Mouse (Mus musculus): ENCODE results near the gene Gck. TPM values are rescaled to one million over a fixed set of nuclear protein-coding genes. Genes with fewer than 3 reads are reported as not detected.

The Gck gene
- polyA plus RNA-seq, 1 experiment from 2014 or later = 2.9 TPM

DNA sequence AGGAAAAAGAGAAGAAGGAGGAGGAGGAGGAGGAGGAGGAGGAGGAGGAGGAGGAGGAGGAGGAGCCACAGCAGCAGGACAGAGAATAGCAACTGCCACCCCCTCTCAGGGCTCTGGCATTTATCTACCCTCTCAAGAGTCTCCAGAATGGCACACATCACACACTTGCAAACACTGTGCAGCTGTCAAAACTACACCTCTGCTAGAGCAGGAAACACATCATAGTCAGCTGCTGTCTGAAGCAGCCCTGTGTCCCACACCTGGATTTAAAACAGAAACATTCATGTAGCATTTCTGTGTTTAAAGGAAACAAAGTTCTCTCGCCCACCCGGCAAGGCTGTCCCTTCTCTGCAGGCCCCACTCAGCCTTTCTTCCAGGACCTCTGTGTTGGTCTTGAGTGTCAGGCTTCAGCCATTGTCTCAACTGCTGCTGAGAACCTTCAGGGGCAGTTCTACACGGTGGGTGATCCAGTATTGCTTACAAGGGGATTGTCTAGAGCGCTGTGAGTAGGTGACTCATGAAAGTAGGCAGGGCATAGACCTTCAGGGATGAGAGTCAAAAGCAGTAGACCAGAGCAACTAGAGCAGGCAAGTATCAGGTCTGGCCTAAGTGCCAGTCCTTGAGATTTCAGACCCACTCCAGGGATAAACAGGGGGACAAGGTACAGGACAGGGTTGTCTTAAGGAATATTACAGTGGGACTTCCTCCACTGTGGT, 98.7 kb downstream of the Gck start:
- 51% methylated on average over 4 of the region's 4 CpGs for WGBS
- ATAC-seq = no peak
- Histone ChIP-seq H3K4me3 (ENCODE audit: low read length) (no peak overlapping the region), H3K27ac (ENCODE audit: low read length) (no peak overlapping the region), H3K27me3 (replicated peaks; ENCODE audit: control insufficient read depth, insufficient read depth, low read length) (no peaks in the 10 kb centered on the region), H3K4me2 (ENCODE audit: low read depth, low read length) (no peak overlapping the region), H3K9ac (ENCODE audit: low read depth, low read length) (no peak overlapping the region), H3K4me1 (ENCODE audit: control insufficient read depth, insufficient read depth, low read length) (no peaks in the 10 kb centered on the region), H3K9me3 (ENCODE audit: control insufficient read depth, low read length) (no peaks in the 10 kb centered on the region), H3K36me3 (ENCODE audit: control insufficient read depth, insufficient read depth, low read length) (no peaks in the 10 kb centered on the region)

Other genes starting within 250 kb of the Gck start
- 219 and 236 TPM in 2 replicates for gene Mrps24, start 234.4 kb downstream of the Gck start, polyA plus RNA-seq (2015; fragmentation: Nextera tagmentation; extraction: Ambion mirVana)
- 21.6 and 23.7 TPM in 2 replicates for gene Urgcp, start 187.7 kb downstream of the Gck start, polyA plus RNA-seq (2015; fragmentation: Nextera tagmentation; extraction: Ambion mirVana)
- gene Dbnl, start 161.6 kb downstream of the Gck start, polyA plus RNA-seq (2015; fragmentation: Nextera tagmentation; extraction: Ambion mirVana) = 141 and 147 TPM in 2 replicates
- 17.8 and 23.4 TPM in 2 replicates for gene Pgam2, start 146.3 kb downstream of the Gck start, polyA plus RNA-seq (2015; fragmentation: Nextera tagmentation; extraction: Ambion mirVana)
- 12.5 and 13.3 TPM in 2 replicates for gene Polm, start 112.1 kb downstream of the Gck start, polyA plus RNA-seq (2015; fragmentation: Nextera tagmentation; extraction: Ambion mirVana)
- 38.4 and 39.7 TPM in 2 replicates for gene Aebp1, start 88.1 kb downstream of the Gck start, polyA plus RNA-seq (2015; fragmentation: Nextera tagmentation; extraction: Ambion mirVana)
- 119 and 141 TPM in 2 replicates for gene Pold2, start 71.8 kb downstream of the Gck start, polyA plus RNA-seq (2015; fragmentation: Nextera tagmentation; extraction: Ambion mirVana)
- 75.3 and 88.3 TPM in 2 replicates for gene Myl7, start 51.3 kb downstream of the Gck start, polyA plus RNA-seq (2015; fragmentation: Nextera tagmentation; extraction: Ambion mirVana)
- 57.7 and 58.6 TPM in 2 replicates for gene Ykt6, start 5.6 kb upstream of the Gck start, polyA plus RNA-seq (2015; fragmentation: Nextera tagmentation; extraction: Ambion mirVana)
- 5.8 and 6.8 TPM in 2 replicates for gene Camk2b, start 116.3 kb upstream of the Gck start, polyA plus RNA-seq (2015; fragmentation: Nextera tagmentation; extraction: Ambion mirVana)
- 0.45 and 0.62 TPM in 2 replicates for gene A730071L15Rik, start 249.9 kb upstream of the Gck start, polyA plus RNA-seq (2015; fragmentation: Nextera tagmentation; extraction: Ambion mirVana)

All from intestine, embryonic 16.5 days (tissue).